Mouse (Mus musculus): ENCODE measurements around the gene Tbc1d4.

The Tbc1d4 gene

GRCm38 (mm10) chr14:101532090-101532695, 76.8 kb downstream of the Tbc1d4 start:
- in situ Hi-C loops (cut with MboI, MseI) = no loop called here

- in situ Hi-C loops (cut with MboI, MseI) = no loop called here
Observed at GRCm38 (mm10) chr14:101530455-101530854, 78.5 kb downstream of the Tbc1d4 start.

GRCm38 (mm10) chr14:101529194-101529593, 79.8 kb downstream of the Tbc1d4 start:
- in situ Hi-C loops (cut with MboI, MseI) = no loop called here

GRCm38 (mm10) chr14:101527420-101527996, 81.5 kb downstream of the Tbc1d4 start:
- in situ Hi-C loops (cut with MboI, MseI) = no loop called here

- in situ Hi-C loops (cut with MboI, MseI) = no loop called here
Observed at GRCm38 (mm10) chr14:101526478-101526877, 82.5 kb downstream of the Tbc1d4 start.

GRCm38 (mm10) chr14:101519964-101520363, 89.0 kb downstream of the Tbc1d4 start:
- in situ Hi-C loops (cut with MboI, MseI) = loop anchor here in 1 of 2 experiments (10.0 kb wide), 1 partner anchor 1285 kb away; no protein-coding TSS in a partner anchor

- in situ Hi-C loops (cut with MboI, MseI) = loop anchor here in 1 of 2 experiments (10.0 kb wide), 1 partner anchor 1287 kb away; no protein-coding TSS in a partner anchor
Observed at GRCm38 (mm10) chr14:101518259-101518658, 90.7 kb downstream of the Tbc1d4 start.

- in situ Hi-C loops (cut with MboI, MseI) = loop anchor here in 1 of 2 experiments (10.0 kb wide), 1 partner anchor 1287 kb away; no protein-coding TSS in a partner anchor
Observed at GRCm38 (mm10) chr14:101517801-101518200, 91.2 kb downstream of the Tbc1d4 start.

GRCm38 (mm10) chr14:101517341-101517740, 91.7 kb downstream of the Tbc1d4 start:
- in situ Hi-C loops (cut with MboI, MseI) = loop anchor here in 1 of 2 experiments (10.0 kb wide), 1 partner anchor 1287 kb away; no protein-coding TSS in a partner anchor

GRCm38 (mm10) chr14:101516864-101517263, 92.1 kb downstream of the Tbc1d4 start:
- in situ Hi-C loops (cut with MboI, MseI) = loop anchor here in 1 of 2 experiments (10.0 kb wide), 1 partner anchor 1288 kb away; no protein-coding TSS in a partner anchor

- in situ Hi-C loops (cut with MboI, MseI) = loop anchor here in 1 of 2 experiments (10.0 kb wide), 1 partner anchor 1289 kb away; no protein-coding TSS in a partner anchor
Observed at GRCm38 (mm10) chr14:101516031-101516430, 93.0 kb downstream of the Tbc1d4 start.

GRCm38 (mm10) chr14:101515271-101515670, 93.7 kb downstream of the Tbc1d4 start:
- in situ Hi-C loops (cut with MboI, MseI) = loop anchor here in 1 of 2 experiments (10.0 kb wide), 1 partner anchor 1290 kb away; no protein-coding TSS in a partner anchor

GRCm38 (mm10) chr14:101514557-101514971, 94.4 kb downstream of the Tbc1d4 start:
- in situ Hi-C loops (cut with MboI, MseI) = loop anchor here in 1 of 2 experiments (10.0 kb wide), 1 partner anchor 1290 kb away; no protein-coding TSS in a partner anchor

GRCm38 (mm10) chr14:101513163-101513562, 95.8 kb downstream of the Tbc1d4 start:
- in situ Hi-C loops (cut with MboI, MseI) = loop anchor here in 1 of 2 experiments (10.0 kb wide), 1 partner anchor 1292 kb away; no protein-coding TSS in a partner anchor

GRCm38 (mm10) chr14:101511410-101511809, 97.6 kb downstream of the Tbc1d4 start:
- in situ Hi-C loops (cut with MboI, MseI) = loop anchor here in 1 of 2 experiments (10.0 kb wide), 1 partner anchor 1293 kb away; no protein-coding TSS in a partner anchor

- in situ Hi-C loops (cut with MboI, MseI) = loop anchor here in 1 of 2 experiments (10.0 kb wide), 1 partner anchor 1294 kb away; no protein-coding TSS in a partner anchor
Observed at GRCm38 (mm10) chr14:101510540-101511313, 98.3 kb downstream of the Tbc1d4 start.

- in situ Hi-C loops (cut with MboI, MseI) = loop anchor here (5.0 to 10.0 kb wide), 2 partner anchors 98 to 1295 kb away; partner anchors contain the start of gene Tbc1d4 (in 1 of the 2)
Observed at GRCm38 (mm10) chr14:101509759-101510158, 99.2 kb downstream of the Tbc1d4 start.

- in situ Hi-C loops (cut with MboI, MseI) = loop anchor here in 1 of 2 experiments (5.0 kb wide), 1 partner anchor 99 kb away; the partner anchor contains the start of gene Tbc1d4
Observed at GRCm38 (mm10) chr14:101507956-101508355, 101.0 kb downstream of the Tbc1d4 start.

- in situ Hi-C loops (cut with MboI, MseI) = loop anchor here in 1 of 2 experiments (5.0 kb wide), 1 partner anchor 100 kb away; the partner anchor contains the start of gene Tbc1d4
Observed at GRCm38 (mm10) chr14:101507146-101507545, 101.8 kb downstream of the Tbc1d4 start.

GRCm38 (mm10) chr14:101505805-101506204, 103.2 kb downstream of the Tbc1d4 start:
- in situ Hi-C loops (cut with MboI, MseI) = loop anchor here in 1 of 2 experiments (5.0 kb wide), 1 partner anchor 101 kb away; the partner anchor contains the start of gene Tbc1d4
